Mouse (Mus musculus) cerebellum, adult 2 months (tissue): ENCODE measurements around the gene Mst1r.

Experiments used
- CTCF ChIP-seq: fragments of 200-500 bp; IDR thresholded peaks from 2 replicates; pipeline ENCODE4 v1.5.1; 2011; ENCODE audit warnings: low read depth, mild to moderate bottlenecking, control low read depth, low read length, moderate library complexity, borderline replicate concordance; ENCODE audit not compliant: insufficient read depth
- POLR2A ChIP-seq: fragments of 200-500 bp; IDR thresholded peaks from 2 replicates; pipeline ENCODE4 v1.6.1; 2011; ENCODE audit warnings: low read length, control low read depth, borderline replicate concordance; ENCODE audit not compliant: insufficient read depth

- TF ChIP-seq CTCF (peak; percentile 84), POLR2A (peak; percentile 44; the same call in 1 of the 2 replicates)
Measured at GRCm38 (mm10) chr9:107900840-107901626, 5.6 kb upstream of the Mst1r start.
